Mouse (Mus musculus): ENCODE data around the gene Rap1gap. TPM values are rescaled to one million over a fixed set of nuclear protein-coding genes. Genes with fewer than 3 reads are reported as not detected.

The Rap1gap gene
- polyA plus RNA-seq, 1 experiment from 2014 or later: 1.3 TPM

DNA sequence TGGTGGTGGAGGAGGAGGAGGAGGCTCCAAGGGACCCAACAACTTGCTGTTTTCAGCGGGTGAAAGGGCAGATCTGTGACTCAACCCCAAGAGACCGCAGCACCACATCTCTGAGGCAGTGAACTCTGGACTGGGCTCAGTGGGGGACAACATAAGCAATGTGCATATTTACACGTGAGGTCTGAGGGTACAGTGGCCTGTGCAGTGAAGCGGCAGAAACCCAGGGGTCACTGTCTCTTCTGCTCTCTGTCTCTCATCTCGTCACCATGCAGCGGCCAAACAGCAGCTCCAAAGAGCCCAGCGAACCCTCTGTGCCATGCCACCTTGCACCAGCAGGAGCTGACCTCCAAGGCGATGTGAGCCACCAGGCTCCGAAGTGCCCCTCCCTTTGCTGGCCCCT, 82.6 kb downstream of the Rap1gap start:
- H3K27ac ChIP-seq: no peak overlapping the region
- no peaks in the 10 kb centered on the region for H3K79me2 ChIP-seq (ENCODE audit: inconsistent target)
- no peaks in the 10 kb centered on the region for H3K36me3 ChIP-seq (ENCODE audit: inconsistent target)
- 92% methylated on average over 9 of the region's 9 CpGs for WGBS (ENCODE audit: missing documents)
- H3K4me3 ChIP-seq (ENCODE audit: inconsistent target): no peak overlapping the region

GRCm38 (mm10) chr4:137747590-137747989, 83.1 kb downstream of the Rap1gap start:
- Histone ChIP-seq H3K36me3 (ENCODE audit: inconsistent target) (no peaks in the 10 kb centered on the region), H3K79me2 (ENCODE audit: inconsistent target) (no peaks in the 10 kb centered on the region), H3K4me3 (ENCODE audit: inconsistent target) (no peak overlapping the region), H3K27ac (no peak overlapping the region)
- 87% methylated on average over 5 of the region's 5 CpGs for WGBS (ENCODE audit: missing documents)

DNA sequence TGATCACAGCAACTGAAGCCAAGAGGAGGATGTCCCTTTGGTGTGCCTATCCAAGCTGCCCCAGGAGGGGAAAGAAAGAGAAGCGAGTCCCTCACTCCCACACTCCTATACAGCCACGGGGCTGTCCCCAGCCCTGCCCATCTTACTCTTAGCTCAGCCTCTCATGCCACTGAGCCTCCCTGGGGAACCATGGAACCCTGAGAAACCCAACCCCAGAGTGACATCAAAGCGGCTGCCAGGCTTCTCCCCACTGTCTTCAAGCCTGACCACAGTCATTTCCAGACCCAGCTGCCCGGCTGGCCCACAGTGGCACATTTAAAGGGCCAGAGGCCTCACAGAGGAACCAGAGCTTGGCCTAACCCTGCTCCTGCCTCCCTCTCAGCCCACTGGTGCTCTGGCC, 84.2 kb downstream of the Rap1gap start:
- WGBS (ENCODE audit: missing documents): 39% methylated on average over 4 of the region's 4 CpGs
- Histone ChIP-seq H3K4me3 (ENCODE audit: inconsistent target) (no peak overlapping the region), H3K27ac (no peak overlapping the region), H3K79me2 (ENCODE audit: inconsistent target) (no peaks in the 10 kb centered on the region), H3K36me3 (ENCODE audit: inconsistent target) (no peaks in the 10 kb centered on the region)

GRCm38 (mm10) chr4:137749680-137750079, 85.2 kb downstream of the Rap1gap start:
- H3K27ac ChIP-seq: no peak overlapping the region
- no peaks in the 10 kb centered on the region for H3K79me2 ChIP-seq (ENCODE audit: inconsistent target)
- WGBS (ENCODE audit: missing documents): 43% methylated on average over 9 of the region's 9 CpGs
- H3K4me3 ChIP-seq (ENCODE audit: inconsistent target): no peak overlapping the region
- H3K36me3 ChIP-seq (ENCODE audit: inconsistent target): no peaks in the 10 kb centered on the region

DNA sequence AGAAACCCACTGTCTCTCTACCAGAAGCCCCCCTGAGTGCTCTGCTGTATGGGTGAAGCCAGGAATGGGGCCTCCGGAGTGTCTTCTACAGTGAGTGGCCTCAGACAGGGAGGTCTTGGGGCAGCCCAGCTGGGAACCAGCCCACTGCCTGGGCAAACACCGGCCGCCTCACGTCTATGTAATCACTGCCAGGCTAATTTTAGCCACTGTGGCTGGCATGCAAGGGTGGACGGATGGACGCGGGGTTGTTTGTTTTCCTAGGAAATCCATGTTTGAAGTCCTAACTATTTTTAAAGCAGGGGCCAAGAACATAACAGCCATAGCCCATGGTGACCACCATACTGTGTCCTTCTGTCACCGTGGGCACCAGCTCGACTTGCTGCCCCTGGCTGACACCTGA, 85.6 kb downstream of the Rap1gap start:
- Histone ChIP-seq H3K4me3 (ENCODE audit: inconsistent target) (no peak overlapping the region), H3K79me2 (ENCODE audit: inconsistent target) (no peaks in the 10 kb centered on the region), H3K36me3 (ENCODE audit: inconsistent target) (no peaks in the 10 kb centered on the region), H3K27ac (no peak overlapping the region)
- WGBS (ENCODE audit: missing documents): 58% methylated on average over 9 of the region's 9 CpGs

GRCm38 (mm10) chr4:137751310-137751709, 86.8 kb downstream of the Rap1gap start:
- 43% methylated on average over 8 of the region's 8 CpGs for WGBS (ENCODE audit: missing documents)
- Histone ChIP-seq H3K79me2 (ENCODE audit: inconsistent target) (no peaks in the 10 kb centered on the region), H3K27ac (no peak overlapping the region), H3K4me3 (ENCODE audit: inconsistent target) (no peak overlapping the region), H3K36me3 (ENCODE audit: inconsistent target) (no peaks in the 10 kb centered on the region)

DNA sequence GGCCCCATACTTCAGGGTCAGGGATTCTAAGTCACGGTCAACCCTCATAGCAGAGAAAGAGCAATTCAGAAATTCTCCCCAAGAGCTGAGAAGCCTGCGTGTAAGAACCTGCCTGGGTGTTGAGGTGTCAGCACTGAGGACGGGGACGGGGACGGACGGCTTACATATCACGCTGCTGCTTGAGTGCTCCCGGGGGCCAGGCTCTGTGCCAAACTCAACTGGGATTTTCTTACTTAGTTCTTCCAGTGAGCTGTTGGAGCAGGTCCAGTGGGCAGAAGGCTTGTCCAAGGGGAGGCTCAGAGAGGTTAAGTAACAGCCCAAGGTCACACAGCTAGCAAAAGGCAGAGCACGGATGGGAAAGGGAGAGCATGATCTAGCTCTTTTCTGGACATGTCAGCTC, 87.2 kb downstream of the Rap1gap start:
- H3K27ac ChIP-seq: no peak overlapping the region
- WGBS (ENCODE audit: missing documents): 90% methylated on average over 9 of the region's 9 CpGs
- no peak overlapping the region for H3K4me3 ChIP-seq (ENCODE audit: inconsistent target)
- H3K36me3 ChIP-seq (ENCODE audit: inconsistent target): no peaks in the 10 kb centered on the region
- H3K79me2 ChIP-seq (ENCODE audit: inconsistent target): no peaks in the 10 kb centered on the region

DNA sequence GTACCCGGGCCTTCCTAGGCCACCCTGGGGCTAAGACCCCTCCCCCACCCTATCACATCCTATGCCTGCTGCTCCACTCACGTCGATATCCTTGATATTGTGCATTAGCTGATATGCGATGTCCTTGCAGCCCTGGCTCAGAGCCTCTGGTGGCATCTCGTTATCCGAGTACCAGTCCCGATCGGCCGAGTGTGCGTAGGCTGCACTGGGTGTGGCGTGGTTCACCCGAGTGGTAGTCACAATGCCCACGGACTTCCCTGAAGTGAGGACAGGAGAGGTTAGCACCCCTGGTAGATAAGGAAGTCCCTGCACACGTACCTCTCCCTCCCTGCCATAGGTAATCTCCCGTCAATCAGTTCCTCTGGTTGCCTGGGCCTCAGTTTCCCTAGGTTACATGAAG, 87.9 kb downstream of the Rap1gap start:
- Histone ChIP-seq H3K36me3 (ENCODE audit: inconsistent target) (no peaks in the 10 kb centered on the region), H3K27ac (no peak overlapping the region), H3K79me2 (ENCODE audit: inconsistent target) (no peaks in the 10 kb centered on the region), H3K4me3 (ENCODE audit: inconsistent target) (no peak overlapping the region)
- 84% methylated on average over 15 of the region's 15 CpGs for WGBS (ENCODE audit: missing documents)

DNA sequence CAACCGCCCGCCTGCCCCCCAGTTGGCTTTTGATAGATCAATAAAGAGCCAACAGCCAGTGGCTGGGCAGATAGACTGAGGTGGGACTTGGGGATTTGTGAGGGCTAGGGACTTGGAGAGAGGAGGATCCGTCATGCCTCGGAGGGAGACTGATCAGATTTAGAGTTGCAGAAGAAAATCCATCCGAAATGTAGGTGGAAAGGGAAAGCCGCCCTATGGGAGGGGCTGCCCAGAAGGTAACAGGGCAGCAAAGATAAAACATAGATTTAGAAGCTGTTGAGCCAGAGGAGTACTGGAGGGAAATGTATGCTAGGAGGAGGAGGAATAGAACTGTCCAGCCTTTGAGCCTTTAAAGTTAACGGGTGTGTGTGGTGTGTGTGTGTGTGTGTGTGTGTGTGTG, 88.7 kb downstream of the Rap1gap start:
- no peak overlapping the region for H3K4me3 ChIP-seq (ENCODE audit: inconsistent target)
- H3K79me2 ChIP-seq (ENCODE audit: inconsistent target): no peaks in the 10 kb centered on the region
- no peaks in the 10 kb centered on the region for H3K36me3 ChIP-seq (ENCODE audit: inconsistent target)
- 85% methylated on average over 5 of the region's 7 CpGs for WGBS (ENCODE audit: missing documents)
- H3K27ac ChIP-seq: no peak overlapping the region

- Histone ChIP-seq H3K27ac (no peak overlapping the region), H3K4me3 (ENCODE audit: inconsistent target) (no peak overlapping the region), H3K36me3 (ENCODE audit: inconsistent target) (no peaks in the 10 kb centered on the region), H3K79me2 (ENCODE audit: inconsistent target) (no peaks in the 10 kb centered on the region)
- WGBS (ENCODE audit: missing documents): 88% methylated on average over 2 of the region's 2 CpGs
Observed at GRCm38 (mm10) chr4:137754446-137754845, 89.9 kb downstream of the Rap1gap start.

DNA sequence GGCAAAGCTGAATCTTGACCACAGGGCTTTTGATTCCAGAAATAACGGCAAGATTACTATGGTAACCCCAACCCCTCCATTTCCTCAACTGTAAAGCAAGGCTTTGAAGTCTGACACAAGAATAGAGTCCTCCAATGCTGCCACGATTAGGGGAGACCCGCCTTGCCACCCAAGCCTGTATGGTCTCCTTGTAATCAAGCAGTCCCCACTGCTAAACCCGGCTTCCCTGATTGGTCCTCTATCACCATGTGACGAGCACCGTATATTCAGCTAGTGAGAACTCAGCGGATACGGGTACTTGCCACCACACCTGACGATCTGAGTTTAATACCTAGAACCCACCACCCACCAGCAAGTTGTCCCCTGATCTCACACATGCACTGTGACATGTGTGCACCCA, 98.4 kb downstream of the Rap1gap start:
- 74% methylated on average over 9 of the region's 9 CpGs for WGBS (ENCODE audit: missing documents)
- no peaks in the 10 kb centered on the region for H3K36me3 ChIP-seq (ENCODE audit: inconsistent target)
- H3K79me2 ChIP-seq (ENCODE audit: inconsistent target): no peaks in the 10 kb centered on the region
- H3K4me3 ChIP-seq (ENCODE audit: inconsistent target): no peak overlapping the region
- H3K27ac ChIP-seq: no peak overlapping the region

DNA sequence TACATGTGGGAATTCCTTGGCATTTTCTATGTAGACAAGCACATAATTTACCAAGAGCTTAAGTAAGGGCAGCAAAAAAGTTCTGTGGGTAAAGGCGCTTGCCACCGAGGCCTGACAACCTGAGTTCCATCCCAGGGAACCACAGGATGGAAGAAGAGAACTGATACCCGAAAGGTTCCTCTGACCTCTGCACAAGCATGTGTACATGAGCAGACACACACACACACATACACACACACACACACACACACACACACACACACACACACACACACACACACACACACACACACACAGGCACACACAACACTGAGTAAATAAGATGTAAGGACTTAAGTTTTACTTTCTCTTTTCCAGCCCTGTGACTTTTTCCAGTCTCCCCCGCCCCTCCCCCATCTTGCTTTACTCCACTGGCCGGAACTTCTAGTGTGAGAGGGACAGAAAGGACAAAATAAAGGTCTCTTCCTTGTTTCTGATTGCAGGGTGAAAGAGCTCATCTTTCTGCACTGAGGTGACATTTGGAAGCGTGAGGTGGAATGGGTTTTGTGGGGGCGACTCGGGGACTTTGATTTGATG, 99.5 kb downstream of the Rap1gap start:
- H3K36me3 ChIP-seq (ENCODE audit: inconsistent target): no peaks in the 10 kb centered on the region
- 42% methylated on average over 8 of the region's 8 CpGs for WGBS (ENCODE audit: missing documents)
- no peaks in the 10 kb centered on the region for H3K79me2 ChIP-seq (ENCODE audit: inconsistent target)
- H3K27ac ChIP-seq: no peak overlapping the region
- no peak overlapping the region for H3K4me3 ChIP-seq (ENCODE audit: inconsistent target)

GRCm38 (mm10) chr4:137764621-137765020, 100.1 kb downstream of the Rap1gap start:
- WGBS (ENCODE audit: missing documents): 83% methylated on average over 3 of the region's 3 CpGs

GRCm38 (mm10) chr4:137765554-137765971, 101.0 kb downstream of the Rap1gap start:
- Histone ChIP-seq H3K27ac (no peak overlapping the region), H3K36me3 (ENCODE audit: inconsistent target) (no peaks in the 10 kb centered on the region), H3K79me2 (ENCODE audit: inconsistent target) (no peaks in the 10 kb centered on the region), H3K4me3 (ENCODE audit: inconsistent target) (no peak overlapping the region)
- 83% methylated on average over 7 of the region's 7 CpGs for WGBS (ENCODE audit: missing documents)

More at GRCm38 (mm10) chr4:137764621-137765020, 100.1 kb downstream of the Rap1gap start:
- H3K36me3 ChIP-seq (ENCODE audit: inconsistent target): no peaks in the 10 kb centered on the region
- no peak overlapping the region for H3K4me3 ChIP-seq (ENCODE audit: inconsistent target)
- no peaks in the 10 kb centered on the region for H3K79me2 ChIP-seq (ENCODE audit: inconsistent target)
- no peak overlapping the region for H3K27ac ChIP-seq

GRCm38 (mm10) chr4:137766365-137766764, 101.8 kb downstream of the Rap1gap start:
- Histone ChIP-seq H3K4me3 (ENCODE audit: inconsistent target) (no peak overlapping the region), H3K79me2 (ENCODE audit: inconsistent target) (no peaks in the 10 kb centered on the region), H3K27ac (no peak overlapping the region), H3K36me3 (ENCODE audit: inconsistent target) (no peaks in the 10 kb centered on the region)
- 67% methylated on average over 5 of the region's 5 CpGs for WGBS (ENCODE audit: missing documents)

- WGBS (ENCODE audit: missing documents): 86% methylated on average over 5 of the region's 5 CpGs
- H3K27ac ChIP-seq: no peak overlapping the region
- H3K4me3 ChIP-seq (ENCODE audit: inconsistent target): no peak overlapping the region
- H3K36me3 ChIP-seq (ENCODE audit: inconsistent target): no peaks in the 10 kb centered on the region
- no peaks in the 10 kb centered on the region for H3K79me2 ChIP-seq (ENCODE audit: inconsistent target)
Observed at GRCm38 (mm10) chr4:137768381-137768780, 103.9 kb downstream of the Rap1gap start.
